Mouse (Mus musculus): ENCODE measurements around the gene Ndufa12. TPM values are rescaled to one million over a fixed set of nuclear protein-coding genes. Genes with fewer than 3 reads are reported as not detected.

The Ndufa12 gene
- 10 to 100 TPM in 20 of 26 experiments, 1 to 10 TPM in 6; 5.0 to 36.3 (median 13.4) TPM for total RNA-seq (2018; cell fraction: chromatin; rRNA removed)
- 100 to 1,000 TPM in 17 of 26 experiments, 10 to 100 TPM in 9; 82.5 to 149 (median 108) TPM for total RNA-seq (2018; cell fraction: cytosol; rRNA removed)
- 10 to 100 TPM in 25 of 26 experiments, 1 to 10 TPM in 1; 8.2 to 34.5 (median 17.6) TPM for total RNA-seq (2018; cell fraction: nucleus; rRNA removed)
- polyA plus RNA-seq (2018) = 111 to 315 TPM (median 226 TPM) in 3 replicates

DNA sequence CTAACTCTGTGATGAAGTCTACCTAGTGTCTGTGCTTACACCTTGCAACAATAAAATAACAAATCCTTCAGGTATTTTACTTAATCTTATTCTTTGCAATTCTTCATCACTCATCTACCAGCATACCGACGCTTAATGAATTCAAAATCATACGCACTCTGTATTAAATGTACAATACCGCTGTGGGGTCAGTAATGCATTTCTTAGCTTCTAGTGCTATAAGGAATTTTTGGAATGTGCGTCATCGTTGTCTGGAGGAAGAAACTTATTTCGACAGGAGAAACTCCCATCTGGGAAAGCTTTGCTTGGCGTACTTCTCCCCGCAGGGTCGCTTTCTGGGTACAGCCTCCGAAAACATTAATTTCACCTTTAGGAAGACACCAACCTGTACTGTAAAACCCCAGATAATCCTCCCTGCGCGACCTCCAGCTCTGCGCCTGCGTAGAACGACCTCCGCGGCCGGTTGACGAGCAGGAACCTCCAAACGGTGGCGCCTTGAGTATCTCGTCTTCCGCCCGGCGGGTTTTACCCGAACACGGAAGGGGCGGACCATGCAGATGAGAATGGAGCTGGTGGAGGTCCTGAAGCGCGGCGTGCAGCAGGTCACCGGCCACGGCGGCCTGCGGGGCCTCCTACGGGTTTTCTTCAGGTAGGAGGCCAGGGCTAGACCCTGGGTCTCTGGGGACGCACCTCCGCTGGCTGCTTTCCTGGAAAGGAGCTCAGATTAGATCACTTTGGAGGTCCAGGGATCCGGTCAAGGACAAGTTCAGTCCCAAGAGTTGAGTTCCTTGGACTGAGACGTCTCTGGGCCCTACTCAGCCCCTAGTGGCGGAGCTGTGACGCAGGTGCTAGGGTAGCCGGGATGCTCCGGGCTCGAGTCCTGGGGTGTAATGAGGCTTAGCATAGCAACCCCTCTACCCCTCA is at the start of gene Ndufa12:
TSS of gene Ndufa12 (plus strand) at position 239 of the 924 bp plus-strand sequence.
- H3K36me3 ChIP-seq (ENCODE audit: inconsistent target) = peaks cover 3% of the 10 kb centered on the region; the same call in 1 of the 2 replicates
- 1% methylated on average over 46 of the region's 46 CpGs for WGBS (ENCODE audit: missing documents)

GRCm38 (mm10) chr10:94151488-94151887 is 47.0 kb upstream of the Ndufa12 start:
- Histone ChIP-seq H3K36me3 (ENCODE audit: inconsistent target) (no peaks in the 10 kb centered on the region), H3K79me2 (ENCODE audit: inconsistent target) (peaks cover 75% of the 10 kb centered on the region), H3K27ac (no peak overlapping the region), H3K4me3 (ENCODE audit: inconsistent target) (no peak overlapping the region)
- 82% methylated on average over 4 of the region's 4 CpGs for WGBS (ENCODE audit: missing documents)

More for the DNA sequence above, at the start of gene Ndufa12:
- Histone ChIP-seq H3K79me2 (ENCODE audit: inconsistent target) (peaks cover 35% of the 10 kb centered on the region), H3K27ac (peak within 1 kb of the TSS; percentile 64), H3K4me3 (ENCODE audit: inconsistent target) (peak within 1 kb of the TSS; percentile 79)

- no peak overlapping the region for H3K27ac ChIP-seq
- peaks cover 13% of the 10 kb centered on the region; the same call in 1 of the 2 replicates for H3K36me3 ChIP-seq (ENCODE audit: inconsistent target)
- no peak overlapping the region for H3K4me3 ChIP-seq (ENCODE audit: inconsistent target)
- peaks cover 69% of the 10 kb centered on the region for H3K79me2 ChIP-seq (ENCODE audit: inconsistent target)
Measured at GRCm38 (mm10) chr10:94153841-94154240, 44.7 kb upstream of the Ndufa12 start.

DNA sequence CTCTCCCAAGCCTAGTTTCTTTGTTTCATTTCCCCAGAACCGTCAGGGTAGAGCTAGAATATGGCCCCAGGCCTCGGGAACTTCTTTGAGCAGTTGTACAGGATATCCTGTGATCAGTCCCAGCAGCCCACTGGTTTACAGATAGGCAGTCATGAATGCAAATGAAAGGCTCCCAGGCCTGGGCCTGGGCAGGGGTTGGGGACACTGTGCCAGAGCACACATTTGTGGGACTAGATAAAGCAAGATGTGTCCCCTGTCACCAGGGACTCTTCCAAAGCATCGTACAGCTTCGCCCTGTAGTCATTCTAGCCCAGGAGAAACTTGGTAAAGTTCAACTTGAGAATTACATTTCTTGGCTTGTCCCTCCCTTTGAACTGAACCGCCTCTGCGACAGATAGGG is 39.6 kb upstream of the Ndufa12 start:
- Histone ChIP-seq H3K4me3 (ENCODE audit: inconsistent target) (no peak overlapping the region), H3K79me2 (ENCODE audit: inconsistent target) (peaks cover 18% of the 10 kb centered on the region), H3K36me3 (ENCODE audit: inconsistent target) (peaks cover 44% of the 10 kb centered on the region), H3K27ac (no peak overlapping the region)
- WGBS (ENCODE audit: missing documents) = 83% methylated on average over 6 of the region's 6 CpGs

- H3K27ac ChIP-seq = no peak overlapping the region
- peaks cover 49% of the 10 kb centered on the region for H3K36me3 ChIP-seq (ENCODE audit: inconsistent target)
- H3K79me2 ChIP-seq (ENCODE audit: inconsistent target) = peaks cover 14% of the 10 kb centered on the region
- no peak overlapping the region for H3K4me3 ChIP-seq (ENCODE audit: inconsistent target)
- WGBS (ENCODE audit: missing documents) = 96% methylated on average over 3 of the region's 4 CpGs
Measured at GRCm38 (mm10) chr10:94159406-94159805, 39.1 kb upstream of the Ndufa12 start.

DNA sequence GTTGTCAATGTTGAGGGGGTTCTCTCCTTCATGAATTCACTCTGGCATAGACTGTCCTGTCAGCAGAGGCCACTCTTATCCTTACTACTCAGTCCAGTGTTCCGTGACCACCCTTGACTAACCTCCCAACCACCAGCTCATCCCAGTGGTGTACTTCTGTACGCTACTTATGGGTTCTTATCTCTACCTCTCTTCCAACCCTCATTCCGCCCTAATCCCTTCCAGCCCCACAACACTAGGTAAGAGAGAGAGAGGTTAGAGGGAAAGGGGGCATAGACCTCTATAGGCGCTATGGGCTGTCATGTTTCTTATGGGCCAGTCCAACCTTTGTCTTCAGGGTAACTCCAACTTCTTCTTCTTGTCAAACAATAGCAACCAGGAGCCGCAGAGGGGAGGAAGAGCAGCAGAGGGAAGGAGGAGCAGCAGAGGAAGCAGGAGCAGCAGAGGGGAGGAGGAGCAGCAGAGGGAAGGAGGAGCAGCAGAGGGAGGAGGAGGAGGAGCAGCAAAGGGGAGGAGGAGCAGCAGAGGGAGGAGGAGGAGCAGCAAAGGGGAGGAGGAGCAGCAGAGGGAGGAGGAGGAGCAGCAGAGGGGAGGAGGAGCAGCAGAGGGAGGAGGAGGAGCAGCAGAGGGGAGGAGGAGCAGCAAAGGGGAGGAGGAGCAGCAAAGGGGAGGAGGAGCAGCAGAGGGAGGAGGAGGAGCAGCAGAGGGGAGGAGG is 37.3 kb upstream of the Ndufa12 start:
- H3K36me3 ChIP-seq (ENCODE audit: inconsistent target) = peaks cover 58% of the 10 kb centered on the region
- WGBS (ENCODE audit: missing documents) = 97% methylated on average over 4 of the region's 5 CpGs
- no peak overlapping the region for H3K4me3 ChIP-seq (ENCODE audit: inconsistent target)
- H3K79me2 ChIP-seq (ENCODE audit: inconsistent target) = no peaks in the 10 kb centered on the region
- H3K27ac ChIP-seq = no peak overlapping the region

DNA sequence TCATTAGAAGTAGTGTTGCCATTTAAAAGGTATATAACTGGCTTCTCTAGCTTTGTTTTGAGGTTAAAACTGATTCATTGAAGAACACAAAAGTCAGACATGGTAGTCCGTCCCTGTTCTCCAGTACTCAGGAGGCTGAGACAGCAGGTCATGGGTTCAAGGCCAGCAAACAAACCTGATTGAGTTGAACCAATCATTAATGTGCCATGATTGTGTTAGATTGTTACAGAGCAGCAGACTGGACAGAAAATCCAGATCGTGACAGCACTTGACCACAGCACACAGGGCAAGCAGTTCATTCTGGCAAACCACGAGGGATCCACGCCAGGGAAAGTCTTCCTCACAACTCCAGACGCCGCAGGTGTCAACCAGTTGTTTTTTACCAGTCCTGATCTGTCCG is 36.5 kb upstream of the Ndufa12 start:
- H3K27ac ChIP-seq = no peak overlapping the region
- no peak overlapping the region for H3K4me3 ChIP-seq (ENCODE audit: inconsistent target)
- whole genome bisulfite sequencing (ENCODE audit: missing documents) = 96% methylated on average over 7 of the region's 7 CpGs
- peaks cover 67% of the 10 kb centered on the region for H3K36me3 ChIP-seq (ENCODE audit: inconsistent target)
- no peaks in the 10 kb centered on the region for H3K79me2 ChIP-seq (ENCODE audit: inconsistent target)

DNA sequence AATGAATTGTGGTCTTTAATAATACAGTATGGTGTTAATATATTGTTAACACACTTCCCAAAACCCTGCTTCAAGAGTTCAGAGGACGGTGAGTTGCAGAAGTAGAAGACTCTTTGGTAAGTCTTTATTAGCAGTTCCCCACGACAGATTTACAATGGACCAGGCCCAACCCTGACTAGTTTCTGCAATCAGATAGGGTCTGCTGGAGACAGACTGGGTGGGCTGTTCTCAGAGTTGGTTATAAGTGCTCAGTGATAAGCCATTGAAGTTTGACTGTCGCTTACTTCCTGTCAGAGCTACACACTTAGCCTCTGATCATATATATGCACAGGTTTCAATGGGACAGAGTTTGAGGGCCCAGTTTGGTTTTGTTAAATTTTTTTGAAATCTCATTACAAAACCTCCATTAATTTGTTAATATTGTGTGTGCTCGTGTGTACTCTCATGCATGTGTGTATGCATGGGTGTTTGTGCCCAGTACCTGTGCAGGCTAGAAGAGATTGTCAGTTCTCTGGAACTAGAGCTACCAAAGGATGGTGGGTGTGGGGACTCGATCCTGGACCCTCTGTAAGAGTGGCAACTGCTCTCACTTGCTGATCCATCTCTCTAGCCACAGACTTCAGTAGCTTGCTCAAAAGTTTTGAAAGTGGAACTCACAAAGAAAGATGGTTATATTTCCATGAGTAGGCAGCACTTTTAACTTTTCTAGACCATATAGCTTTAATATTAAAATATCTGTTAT is 34.2 kb upstream of the Ndufa12 start:
- H3K79me2 ChIP-seq (ENCODE audit: inconsistent target) = no peaks in the 10 kb centered on the region
- H3K36me3 ChIP-seq (ENCODE audit: inconsistent target) = peaks cover 71% of the 10 kb centered on the region
- H3K4me3 ChIP-seq (ENCODE audit: inconsistent target) = no peak overlapping the region
- WGBS (ENCODE audit: missing documents) = 100% methylated on average over 5 of the region's 5 CpGs
- no peak overlapping the region for H3K27ac ChIP-seq

GRCm38 (mm10) chr10:94165426-94165825 is 33.1 kb upstream of the Ndufa12 start:
- no peaks in the 10 kb centered on the region for H3K79me2 ChIP-seq (ENCODE audit: inconsistent target)
- no peak overlapping the region for H3K4me3 ChIP-seq (ENCODE audit: inconsistent target)
- WGBS (ENCODE audit: missing documents) = 97% methylated on average over 16 of the region's 16 CpGs
- H3K36me3 ChIP-seq (ENCODE audit: inconsistent target) = peaks cover 76% of the 10 kb centered on the region
- H3K27ac ChIP-seq = no peak overlapping the region

DNA sequence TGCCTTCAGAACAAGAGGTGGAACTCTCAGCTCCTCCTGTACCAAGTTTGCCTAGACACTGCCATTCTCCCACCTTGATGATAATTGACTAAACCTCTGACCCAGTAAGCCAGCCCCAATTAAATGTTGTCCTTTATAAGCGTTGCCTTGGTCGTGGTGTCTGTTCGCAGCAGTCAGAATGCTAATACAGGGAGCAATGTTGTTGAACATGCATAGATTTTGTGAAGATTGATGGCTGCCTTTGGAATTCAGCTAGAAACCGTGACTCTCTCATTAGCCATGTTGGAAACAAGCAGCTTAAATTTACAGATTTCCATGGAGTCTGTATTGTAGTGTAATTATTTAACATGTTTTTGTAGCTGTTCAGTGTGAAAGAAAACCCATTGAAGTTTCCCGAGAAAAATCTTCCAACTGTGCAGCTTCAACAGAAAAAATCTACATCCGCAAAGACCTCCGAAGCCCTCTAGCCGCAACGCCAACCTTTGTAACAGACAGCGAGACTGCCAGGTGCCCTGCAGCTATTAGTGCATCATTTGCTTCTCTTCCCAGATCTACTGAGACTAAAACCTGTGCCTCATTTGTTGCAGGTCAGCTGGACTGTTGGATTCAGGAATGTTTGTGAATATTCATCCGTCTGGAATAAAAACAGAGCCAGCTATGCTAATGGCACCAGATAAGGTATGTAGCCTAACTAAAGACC is 31.3 kb upstream of the Ndufa12 start:
- no peak overlapping the region for H3K27ac ChIP-seq
- H3K79me2 ChIP-seq (ENCODE audit: inconsistent target) = no peaks in the 10 kb centered on the region
- WGBS (ENCODE audit: missing documents) = 95% methylated on average over 11 of the region's 11 CpGs
- H3K36me3 ChIP-seq (ENCODE audit: inconsistent target) = peaks cover 82% of the 10 kb centered on the region
- H3K4me3 ChIP-seq (ENCODE audit: inconsistent target) = no peak overlapping the region

- H3K36me3 ChIP-seq (ENCODE audit: inconsistent target) = peaks cover 73% of the 10 kb centered on the region
Measured at GRCm38 (mm10) chr10:94171440-94172130, 26.9 kb upstream of the Ndufa12 start.

DNA sequence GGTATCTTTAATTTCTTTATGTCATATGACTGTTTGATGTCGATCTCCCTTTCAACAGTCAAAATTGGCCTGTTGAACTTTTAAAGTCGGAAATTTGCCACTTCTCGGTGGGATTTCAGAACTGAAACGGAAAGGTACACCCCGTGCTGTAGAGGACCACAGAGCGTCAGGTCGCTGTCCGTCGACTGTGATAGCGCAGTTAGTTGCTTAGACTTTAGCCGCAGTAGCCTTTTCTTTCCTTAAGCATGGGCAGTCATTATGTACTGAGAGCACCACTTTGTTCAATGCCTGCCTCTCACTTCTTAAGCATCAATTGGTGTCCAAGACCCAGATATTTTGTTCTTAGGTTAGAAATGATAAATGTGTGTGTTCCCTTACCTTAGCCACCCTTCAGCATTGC is 26.4 kb upstream of the Ndufa12 start:
- Histone ChIP-seq H3K36me3 (ENCODE audit: inconsistent target) (peaks cover 67% of the 10 kb centered on the region), H3K4me3 (ENCODE audit: inconsistent target) (no peak overlapping the region), H3K27ac (no peak overlapping the region), H3K79me2 (ENCODE audit: inconsistent target) (no peaks in the 10 kb centered on the region)
- WGBS (ENCODE audit: missing documents) = 96% methylated on average over 11 of the region's 11 CpGs

More at GRCm38 (mm10) chr10:94171440-94172130, 26.9 kb upstream of the Ndufa12 start:
- no peak overlapping the region for H3K27ac ChIP-seq
- no peaks in the 10 kb centered on the region for H3K79me2 ChIP-seq (ENCODE audit: inconsistent target)
- no peak overlapping the region for H3K4me3 ChIP-seq (ENCODE audit: inconsistent target)
- 95% methylated on average over 12 of the region's 12 CpGs for WGBS (ENCODE audit: missing documents)

DNA sequence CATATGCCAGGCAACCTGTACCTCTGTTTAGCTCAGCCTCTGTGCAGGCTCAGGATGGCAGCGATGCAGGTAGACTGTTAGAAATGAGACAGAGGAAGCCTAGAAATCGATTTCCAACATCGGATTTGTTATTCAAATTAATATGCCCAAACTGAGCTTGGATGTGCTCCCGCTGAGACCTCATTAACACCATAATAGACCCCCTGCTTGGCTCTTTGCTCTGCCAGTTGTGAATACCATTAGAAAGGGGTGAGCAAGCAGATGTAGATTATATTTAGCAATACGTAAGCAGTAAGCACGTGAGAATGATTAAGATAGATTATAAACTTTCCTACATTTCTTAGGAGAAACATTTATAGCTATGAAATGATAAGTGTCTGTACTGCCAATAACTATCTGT is 25.8 kb upstream of the Ndufa12 start:
- no peaks in the 10 kb centered on the region for H3K79me2 ChIP-seq (ENCODE audit: inconsistent target)
- 93% methylated on average over 6 of the region's 6 CpGs for WGBS (ENCODE audit: missing documents)
- no peak overlapping the region for H3K27ac ChIP-seq
- H3K4me3 ChIP-seq (ENCODE audit: inconsistent target) = no peak overlapping the region
- peaks cover 62% of the 10 kb centered on the region for H3K36me3 ChIP-seq (ENCODE audit: inconsistent target)

Measured in macrophage (primary cell).